Mouse (Mus musculus) C2C12 (cell line): Measurements from ENCODE around the gene Ankrd27.

Experiments
- CTCF ChIP-seq: IDR thresholded peaks from one replicate; pipeline ENCODE4 v1.5.1; 2011; ENCODE audit not compliant: control insufficient read depth, insufficient read depth, insufficient read length
- MAX ChIP-seq: IDR thresholded peaks from one replicate; pipeline ENCODE4 v1.6.1; 2011; ENCODE audit warnings: mild to moderate bottlenecking, control low read depth
- MYOD1 ChIP-seq: IDR thresholded peaks from one replicate; pipeline ENCODE4 v1.6.1; 2011; ENCODE audit warnings: low read depth; ENCODE audit not compliant: control insufficient read depth, insufficient read length
- MYOG ChIP-seq: IDR thresholded peaks from one replicate; pipeline ENCODE4 v1.6.1; 2011; ENCODE audit not compliant: control insufficient read depth, insufficient read length; ENCODE audit errors: extremely low read depth
- USF1 ChIP-seq: IDR thresholded peaks from one replicate; pipeline ENCODE4 v1.6.1; 2011; ENCODE audit warnings: low read depth, mild to moderate bottlenecking, control low read depth, moderate library complexity

- TF ChIP-seq CTCF (no peak), MYOG (no peak), MAX (no peak), USF1 (no peak), MYOD1 (no peak)
These were observed 61.2 kb downstream of the Ankrd27 start, which contains the start of gene Pdcd5 for GRCm38 (mm10) chr7:35647101-35647698.
